Mouse (Mus musculus): ENCODE results near the gene Bst1. TPM values are rescaled to one million over a fixed set of nuclear protein-coding genes. Genes with fewer than 3 reads are reported as not detected.

The Bst1 gene
- polyA plus RNA-seq, 1 experiment from 2014 or later = not detected

GRCm38 (mm10) chr5:43792354-43792753, 26.3 kb upstream of the Bst1 start:
- no peak for ATAC-seq
- Histone ChIP-seq H3K9me3 (replicated peaks) (no peaks in the 10 kb centered on the region), H3K27me3 (no peaks in the 10 kb centered on the region), H3K4me3 (no peak overlapping the region), H3K4me1 (no peaks in the 10 kb centered on the region), H3K4me2 (no peak overlapping the region), H3K36me3 (ENCODE audit: poor library complexity, severe bottlenecking) (no peaks in the 10 kb centered on the region), H3K9ac (no peak overlapping the region), H3K27ac (no peak overlapping the region)
- 81% methylated on average over 5 of the region's 5 CpGs for WGBS

- Histone ChIP-seq H3K4me3 (no peak overlapping the region), H3K4me1 (no peaks in the 10 kb centered on the region), H3K27ac (no peak overlapping the region), H3K9ac (no peak overlapping the region), H3K9me3 (replicated peaks) (no peaks in the 10 kb centered on the region), H3K27me3 (no peaks in the 10 kb centered on the region), H3K36me3 (ENCODE audit: poor library complexity, severe bottlenecking) (no peaks in the 10 kb centered on the region), H3K4me2 (no peak overlapping the region)
- WGBS = 87% methylated on average over 5 of the region's 5 CpGs
- no peak for ATAC-seq
Observed at GRCm38 (mm10) chr5:43799530-43799929, 19.2 kb upstream of the Bst1 start.

GRCm38 (mm10) chr5:43800700-43801099, 18.0 kb upstream of the Bst1 start:
- ATAC-seq = no peak
- no peak overlapping the region for H3K9ac ChIP-seq
- H3K4me2 ChIP-seq = no peak overlapping the region
- WGBS = 74% methylated on average over 1 of the region's 1 CpGs
- H3K27me3 ChIP-seq = no peaks in the 10 kb centered on the region
- H3K27ac ChIP-seq = no peak overlapping the region
- H3K4me3 ChIP-seq = no peak overlapping the region
- H3K4me1 ChIP-seq = no peaks in the 10 kb centered on the region
- no peaks in the 10 kb centered on the region for H3K36me3 ChIP-seq (ENCODE audit: poor library complexity, severe bottlenecking)
- H3K9me3 ChIP-seq (replicated peaks) = no peaks in the 10 kb centered on the region

- no peaks in the 10 kb centered on the region for H3K9me3 ChIP-seq (replicated peaks)
- no peak overlapping the region for H3K27ac ChIP-seq
- H3K36me3 ChIP-seq (ENCODE audit: poor library complexity, severe bottlenecking) = no peaks in the 10 kb centered on the region
- H3K27me3 ChIP-seq = no peaks in the 10 kb centered on the region
- no peak overlapping the region for H3K4me3 ChIP-seq
- H3K4me2 ChIP-seq = no peak overlapping the region
- H3K9ac ChIP-seq = no peak overlapping the region
- no peaks in the 10 kb centered on the region for H3K4me1 ChIP-seq
- ATAC-seq = no peak
Observed at GRCm38 (mm10) chr5:43801253-43801652, 17.4 kb upstream of the Bst1 start.

GRCm38 (mm10) chr5:43801798-43802197, 16.9 kb upstream of the Bst1 start:
- Histone ChIP-seq H3K4me3 (no peak overlapping the region), H3K9ac (no peak overlapping the region), H3K27me3 (no peaks in the 10 kb centered on the region), H3K4me2 (no peak overlapping the region), H3K36me3 (ENCODE audit: poor library complexity, severe bottlenecking) (no peaks in the 10 kb centered on the region), H3K9me3 (replicated peaks) (no peaks in the 10 kb centered on the region), H3K27ac (no peak overlapping the region), H3K4me1 (no peaks in the 10 kb centered on the region)
- no peak for ATAC-seq
- WGBS = 95% methylated on average over 4 of the region's 4 CpGs

GRCm38 (mm10) chr5:43805401-43805800, 13.3 kb upstream of the Bst1 start:
- ATAC-seq = no peak
- H3K27me3 ChIP-seq = no peaks in the 10 kb centered on the region
- peaks cover 2% of the 10 kb centered on the region; the same call in 1 of the 2 replicates for H3K4me1 ChIP-seq
- H3K4me2 ChIP-seq = no peak overlapping the region
- no peak overlapping the region for H3K27ac ChIP-seq
- H3K9me3 ChIP-seq (replicated peaks) = no peaks in the 10 kb centered on the region
- no peaks in the 10 kb centered on the region for H3K36me3 ChIP-seq (ENCODE audit: poor library complexity, severe bottlenecking)
- H3K9ac ChIP-seq = no peak overlapping the region
- 72% methylated on average over 2 of the region's 2 CpGs for WGBS
- no peak overlapping the region for H3K4me3 ChIP-seq

GRCm38 (mm10) chr5:43806340-43806739, 12.3 kb upstream of the Bst1 start:
- Histone ChIP-seq H3K4me3 (no peak overlapping the region), H3K36me3 (ENCODE audit: poor library complexity, severe bottlenecking) (no peaks in the 10 kb centered on the region), H3K9ac (no peak overlapping the region), H3K4me2 (no peak overlapping the region), H3K27me3 (no peaks in the 10 kb centered on the region), H3K4me1 (peaks cover 2% of the 10 kb centered on the region; the same call in 1 of the 2 replicates), H3K27ac (no peak overlapping the region), H3K9me3 (replicated peaks) (no peaks in the 10 kb centered on the region)
- ATAC-seq = no peak
- 92% methylated on average over 7 of the region's 7 CpGs for WGBS

- H3K36me3 ChIP-seq (ENCODE audit: poor library complexity, severe bottlenecking) = no peaks in the 10 kb centered on the region
- WGBS = 81% methylated on average over 4 of the region's 4 CpGs
- H3K27ac ChIP-seq = no peak overlapping the region
- no peak overlapping the region for H3K4me3 ChIP-seq
- no peak for ATAC-seq
- no peaks in the 10 kb centered on the region for H3K27me3 ChIP-seq
- H3K4me2 ChIP-seq = no peak overlapping the region
- no peaks in the 10 kb centered on the region for H3K9me3 ChIP-seq (replicated peaks)
- H3K4me1 ChIP-seq = peaks cover 2% of the 10 kb centered on the region; the same call in 1 of the 2 replicates
- no peak overlapping the region for H3K9ac ChIP-seq
Observed at GRCm38 (mm10) chr5:43806914-43807313, 11.8 kb upstream of the Bst1 start.

- ATAC-seq = peak; percentile 98
- Histone ChIP-seq H3K9ac (peak overlapping the region; percentile 75), H3K27me3 (no peaks in the 10 kb centered on the region), H3K4me2 (peak overlapping the region; percentile 67), H3K27ac (peak overlapping the region; percentile 83), H3K4me1 (peaks cover 2% of the 10 kb centered on the region; the same call in 1 of the 2 replicates), H3K4me3 (peak overlapping the region; percentile 50), H3K9me3 (replicated peaks) (no peaks in the 10 kb centered on the region), H3K36me3 (ENCODE audit: poor library complexity, severe bottlenecking) (no peaks in the 10 kb centered on the region)
- WGBS = 4% methylated on average over 48 of the region's 48 CpGs
Observed at GRCm38 (mm10) chr5:43807744-43808696, 10.7 kb upstream of the Bst1 start.

GRCm38 (mm10) chr5:43810427-43811062, 8.1 kb upstream of the Bst1 start:
- no peak overlapping the region for H3K27ac ChIP-seq
- ATAC-seq = no peak
- peaks cover 2% of the 10 kb centered on the region; the same call in 1 of the 2 replicates for H3K4me1 ChIP-seq
- H3K4me3 ChIP-seq = no peak overlapping the region
- no peak overlapping the region for H3K9ac ChIP-seq
- H3K36me3 ChIP-seq (ENCODE audit: poor library complexity, severe bottlenecking) = no peaks in the 10 kb centered on the region
- no peaks in the 10 kb centered on the region for H3K27me3 ChIP-seq
- no peak overlapping the region for H3K4me2 ChIP-seq
- H3K9me3 ChIP-seq (replicated peaks) = no peaks in the 10 kb centered on the region
- 90% methylated on average over 1 of the region's 1 CpGs for WGBS

- Histone ChIP-seq H3K9ac (no peak overlapping the region), H3K27me3 (no peaks in the 10 kb centered on the region), H3K9me3 (replicated peaks) (no peaks in the 10 kb centered on the region), H3K27ac (no peak overlapping the region), H3K4me1 (no peaks in the 10 kb centered on the region), H3K4me2 (no peak overlapping the region), H3K4me3 (no peak overlapping the region), H3K36me3 (ENCODE audit: poor library complexity, severe bottlenecking) (no peaks in the 10 kb centered on the region)
- WGBS = 81% methylated on average over 2 of the region's 2 CpGs
- no peak for ATAC-seq
Observed at GRCm38 (mm10) chr5:43814536-43814935, 4.1 kb upstream of the Bst1 start.

GRCm38 (mm10) chr5:43815769-43816168, 2.9 kb upstream of the Bst1 start:
- WGBS = 41% methylated on average over 1 of the region's 1 CpGs
- Histone ChIP-seq H3K4me2 (no peak overlapping the region), H3K27ac (no peak overlapping the region), H3K9ac (no peak overlapping the region), H3K4me3 (no peak overlapping the region), H3K36me3 (ENCODE audit: poor library complexity, severe bottlenecking) (no peaks in the 10 kb centered on the region), H3K4me1 (no peaks in the 10 kb centered on the region), H3K27me3 (no peaks in the 10 kb centered on the region), H3K9me3 (replicated peaks) (no peaks in the 10 kb centered on the region)
- ATAC-seq = no peak
